In genomic region chr1:14464788-14465482, GRCm38 (mm10) we compare ENCODE assay signal across 9 mouse cellular contexts.
DNase-seq lines count a peak whose midpoint lies in the region; ATAC-seq and TF ChIP-seq lines count a peak whose summit lies in the region.
"Had no signal": no experiment of that assay in that cellular context is flagged by ENCODE, and none has a peak within 500 bp of the region (broad histone marks: within the 10 kb centered on the region; RNA-seq: fewer than 3 reads in every experiment).

No protein-coding gene starts in this region.

- TF ChIP-seq CTCF in G1E (IDR thresholded peaks at IDR 0.05; ENCODE audit: low read depth, low read length), result no peak

- no peak overlapping the region for H3K9ac ChIP-seq in hindbrain, embryonic 14.5 days
- H3K9ac ChIP-seq in heart, embryonic 13.5 days, result no peak overlapping the region

- DNase-seq in hindbrain, embryonic 10.5 days (ENCODE audit: low spot score), result peak; percentile 44
- no peak for DNase-seq in hindbrain, embryonic 14.5 days (ENCODE audit: low spot score)
- no peak for DNase-seq in G1E (ENCODE audit: low spot score)
- DNase-seq in kidney, postnatal 10 days, result peak; percentile 68
- no peak for DNase-seq in adrenal gland, postnatal 36 days
- no peak for DNase-seq in urinary bladder, postnatal 36 days (ENCODE audit: low spot score in 2 of 2)
- DNase-seq in adrenal gland, adult 8-10 months, result no peak
- DNase-seq: gastrocnemius, postnatal 25 days had no signal

- H3K27me3 ChIP-seq in hindbrain, embryonic 10.5 days (ENCODE audit: insufficient read depth, poor library complexity, severe bottlenecking), result no peaks in the 10 kb centered on the region
- H3K27me3 ChIP-seq in hindbrain, embryonic 14.5 days (ENCODE audit: control insufficient read depth, insufficient read depth, low read length), result no peaks in the 10 kb centered on the region
- H3K27me3 ChIP-seq in G1E (ENCODE audit: insufficient read depth, low read length), result peaks cover 10% of the 10 kb centered on the region
- H3K27me3 ChIP-seq in heart, embryonic 13.5 days (replicated peaks), result no peaks in the 10 kb centered on the region

- WGBS in hindbrain, embryonic 10.5 days, result 12% methylated on average over 5 of the region's 5 CpGs
- WGBS in hindbrain, embryonic 14.5 days, result 16% methylated on average over 5 of the region's 5 CpGs
- WGBS in heart, embryonic 13.5 days, result 22% methylated on average over 5 of the region's 5 CpGs

- peaks cover 22% of the 10 kb centered on the region for H3K4me1 ChIP-seq in hindbrain, embryonic 10.5 days (replicated peaks)
- no peaks in the 10 kb centered on the region for H3K4me1 ChIP-seq in hindbrain, embryonic 14.5 days (replicated peaks; ENCODE audit: control insufficient read depth, insufficient read depth, low read length)
- peaks cover 6% of the 10 kb centered on the region for H3K4me1 ChIP-seq in G1E (ENCODE audit: insufficient read depth, low read depth, low read length)
- 0 out of 2 replicates have a peak, but pooled peaks cover 3% of the 10 kb centered on the region for H3K4me1 ChIP-seq in heart, embryonic 13.5 days

- H3K27ac ChIP-seq in hindbrain, embryonic 10.5 days, result peak overlapping the region; percentile 73
- H3K27ac ChIP-seq in hindbrain, embryonic 14.5 days, result no peak overlapping the region
- H3K27ac ChIP-seq in heart, embryonic 13.5 days (replicated peaks), result peak overlapping the region; percentile 53

- H3K4me2 ChIP-seq in hindbrain, embryonic 14.5 days (replicated peaks), result no peak overlapping the region
- H3K4me2 ChIP-seq in heart, embryonic 13.5 days, result no peak overlapping the region

- H3K9me3 ChIP-seq in hindbrain, embryonic 10.5 days, result no peaks in the 10 kb centered on the region
- no peaks in the 10 kb centered on the region for H3K9me3 ChIP-seq in hindbrain, embryonic 14.5 days (ENCODE audit: control insufficient read depth, low read length)
- no peaks in the 10 kb centered on the region for H3K9me3 ChIP-seq in G1E (replicated peaks)
- no peaks in the 10 kb centered on the region for H3K9me3 ChIP-seq in heart, embryonic 13.5 days

- no peak for ATAC-seq in hindbrain, embryonic 14.5 days (ENCODE audit: low FRiP score)
- peak; percentile 83 for ATAC-seq in G1E (ENCODE audit: extremely low read depth, insufficient number of reproducible peaks, low FRiP score, poor library complexity, severe bottlenecking)
- no peak for ATAC-seq in heart, embryonic 13.5 days (ENCODE audit: extremely low read depth, insufficient number of reproducible peaks, low FRiP score, low TSS enrichment)

- H3K4me3 ChIP-seq in hindbrain, embryonic 10.5 days, result no peak overlapping the region
- no peak overlapping the region for H3K4me3 ChIP-seq in hindbrain, embryonic 14.5 days (replicated peaks; ENCODE audit: low read length)
- H3K4me3 ChIP-seq in G1E (ENCODE audit: low read depth, low read length), result no peak overlapping the region
- H3K4me3 ChIP-seq in heart, embryonic 13.5 days, result no peak overlapping the region

- H3K36me3 ChIP-seq in hindbrain, embryonic 10.5 days, result no peaks in the 10 kb centered on the region
- H3K36me3 ChIP-seq in hindbrain, embryonic 14.5 days (replicated peaks; ENCODE audit: control insufficient read depth, insufficient read depth), result no peaks in the 10 kb centered on the region
- H3K36me3 ChIP-seq in G1E (replicated peaks), result no peaks in the 10 kb centered on the region
- H3K36me3 ChIP-seq in heart, embryonic 13.5 days, result no peaks in the 10 kb centered on the region

Comparison
In these comparisons a context has a peak if more than half of its experiments do, and no peak if none do; other contexts are left out.
1. DNase-seq: peak in hindbrain, embryonic 10.5 days (single experiment) and kidney, postnatal 10 days (single experiment); none in hindbrain, embryonic 14.5 days (single experiment), G1E (single experiment), adrenal gland, postnatal 36 days (0 of 2), urinary bladder, postnatal 36 days (0 of 2) and adrenal gland, adult 8-10 months (single experiment).